Mouse (Mus musculus): ENCODE measurements at regions not wholly inside any gene's neighbourhood (a gene's known extent, or its start where the extent isn't known, plus 50 kb on each side); places are given as distances from the start of the nearest gene placed in this dataset.

DNA sequence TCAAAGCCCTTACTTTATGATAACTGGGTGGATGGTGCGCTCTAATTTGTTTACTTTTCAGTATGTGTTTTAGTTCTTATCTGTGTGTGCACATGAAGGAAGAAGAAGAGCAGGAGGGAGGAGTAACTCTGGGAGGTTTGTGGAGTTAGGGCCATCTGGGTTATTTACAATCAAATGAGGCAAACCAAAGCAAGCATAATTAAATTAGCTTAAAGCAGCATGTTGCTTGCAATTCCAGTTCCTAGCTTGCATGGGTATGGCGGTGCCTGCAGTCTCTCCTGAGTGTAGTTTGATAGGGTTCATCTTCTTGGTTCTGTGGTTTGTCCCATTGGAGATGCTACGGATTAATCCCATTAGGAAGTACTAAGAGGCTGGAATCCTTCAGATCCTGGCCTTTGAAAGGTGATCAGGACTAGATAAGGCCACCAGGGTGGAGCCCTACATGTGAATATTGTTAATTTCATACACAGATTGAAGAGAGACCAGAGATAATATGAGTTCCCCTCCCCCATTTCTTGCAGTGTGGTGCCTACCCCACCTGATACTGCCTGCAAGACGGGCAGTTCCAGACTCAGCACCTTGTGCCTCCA lies 123.5 kb downstream of the Far1 start:
- TF ChIP-seq CTCF (IDR thresholded peaks at IDR 0.05; ENCODE audit: control insufficient read depth, insufficient read depth, low read length) (no peak), POLR2A (IDR thresholded peaks at IDR 0.05; ENCODE audit: borderline replicate concordance, control insufficient read depth, low read depth, low read length) (no peak)
